Mouse (Mus musculus) CD8-positive naive resting alpha-beta T cell, adult 57 days (primary cell): ENCODE measurements around the gene Cip2a. TPM values are rescaled to one million over a fixed set of nuclear protein-coding genes. Genes with fewer than 3 reads are reported as not detected.

Experiments
- total RNA-seq: library from RNA; stranded (reverse); gene quantifications from one replicate; pipeline ENCODE4 v1.2.4, GENCODE M21; 2023

The Cip2a gene
- total RNA-seq: 7.4 TPM

DNA sequence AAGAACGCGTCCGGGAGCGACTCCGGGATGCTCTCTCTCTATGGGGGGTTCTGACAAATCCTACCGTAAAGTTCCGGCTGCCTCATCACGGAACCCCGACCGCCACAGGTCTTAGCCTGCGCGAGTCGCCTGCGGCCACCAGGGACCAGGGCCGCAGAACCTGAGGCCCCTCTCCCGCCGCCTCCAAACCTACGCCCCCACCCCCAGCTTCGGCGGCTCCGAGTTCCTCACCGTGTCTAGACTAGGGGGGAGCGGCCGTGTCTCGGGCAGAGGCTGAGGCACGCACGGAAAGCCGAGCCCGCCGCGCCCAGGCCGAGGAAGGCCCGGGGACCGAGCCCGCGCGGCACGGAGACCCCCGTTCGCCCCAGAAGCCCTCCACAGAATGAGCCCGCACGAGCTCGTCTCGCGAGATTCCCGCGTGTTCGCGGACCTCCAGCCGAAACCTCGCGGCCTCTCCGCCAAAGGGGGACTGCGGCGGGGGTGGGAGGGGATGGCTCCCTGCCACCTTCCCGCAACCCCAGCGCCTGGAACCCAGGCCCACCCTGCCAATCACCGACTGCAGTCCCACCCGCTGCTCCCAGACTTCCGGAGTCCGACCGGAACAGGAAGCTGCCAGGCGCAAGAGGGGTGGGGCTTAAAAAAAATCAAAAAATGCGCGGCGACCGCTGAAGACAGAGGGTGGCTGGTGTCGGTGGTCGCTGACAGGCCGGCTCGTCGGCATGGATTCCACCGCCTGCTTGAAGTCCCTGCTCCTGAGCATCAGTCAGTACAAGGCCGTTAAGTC, at the start of gene Cip2a, which contains the start of gene Dzip3:
Gene Cip2a (plus strand): TSS at position 627 of the 784 bp plus-strand sequence.
Gene Dzip3 (minus strand): TSS at position 607 of the 784 bp plus-strand sequence.

DNA sequence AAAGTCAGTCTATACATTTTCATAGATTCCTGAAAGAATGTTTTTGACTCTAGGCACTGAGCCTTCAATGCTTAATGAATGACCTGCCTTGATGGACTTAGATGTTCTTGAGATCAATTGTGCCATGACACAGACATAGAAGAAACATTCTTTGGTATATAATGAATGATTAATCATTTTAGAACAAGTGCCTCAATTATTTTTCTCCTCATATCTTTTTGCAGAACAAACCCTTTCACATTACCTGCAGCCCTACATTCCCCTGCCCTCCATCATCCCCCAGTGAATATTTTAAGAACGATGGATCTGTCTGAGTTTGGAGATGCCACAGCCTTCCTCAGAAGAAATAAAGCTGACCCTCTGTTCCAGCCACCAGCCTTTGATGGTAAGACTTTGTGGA, 63.2 kb downstream of the Cip2a start, which contains the start of gene Myh15:
Gene Myh15 (plus strand): TSS at position 301 of the 400 bp plus-strand sequence.

Other genes with a start within 250 kb of the Cip2a start
- gene Trat1, start 222.2 kb upstream of the Cip2a start, total RNA-seq: 32.4 TPM
- not detected for gene Retnlb, start 177.3 kb upstream of the Cip2a start, total RNA-seq
- gene Retnla, start 151.6 kb upstream of the Cip2a start, total RNA-seq: not detected
- 6.2 TPM for gene Retnlg, start 121.6 kb upstream of the Cip2a start, total RNA-seq
- 8.4 TPM for gene Dzip3, start within 50 bp of the Cip2a start, total RNA-seq
- not detected for gene Myh15, start 63.3 kb downstream of the Cip2a start, total RNA-seq